Mouse (Mus musculus) brain, embryonic 14.5 days (tissue): Measurements from ENCODE around the gene Cacna2d3.

Experiments used
- CTCF ChIP-seq: fragments of 200-500 bp; IDR thresholded peaks from 2 replicates; pipeline ENCODE4 v1.5.1; 2012; ENCODE audit warnings: inconsistent platforms, mild to moderate bottlenecking, moderate library complexity, borderline replicate concordance; ENCODE audit not compliant: insufficient read depth, insufficient read length; ENCODE audit errors: extremely low read depth
- POLR2A ChIP-seq: fragments of 200-500 bp; IDR thresholded peaks from 2 replicates; pipeline ENCODE4 v1.6.1; 2012; ENCODE audit warnings: mild to moderate bottlenecking, inconsistent platforms, borderline replicate concordance; ENCODE audit not compliant: poor library complexity, insufficient read depth, insufficient read length, severe bottlenecking; ENCODE audit errors: extremely low read depth

DNA sequence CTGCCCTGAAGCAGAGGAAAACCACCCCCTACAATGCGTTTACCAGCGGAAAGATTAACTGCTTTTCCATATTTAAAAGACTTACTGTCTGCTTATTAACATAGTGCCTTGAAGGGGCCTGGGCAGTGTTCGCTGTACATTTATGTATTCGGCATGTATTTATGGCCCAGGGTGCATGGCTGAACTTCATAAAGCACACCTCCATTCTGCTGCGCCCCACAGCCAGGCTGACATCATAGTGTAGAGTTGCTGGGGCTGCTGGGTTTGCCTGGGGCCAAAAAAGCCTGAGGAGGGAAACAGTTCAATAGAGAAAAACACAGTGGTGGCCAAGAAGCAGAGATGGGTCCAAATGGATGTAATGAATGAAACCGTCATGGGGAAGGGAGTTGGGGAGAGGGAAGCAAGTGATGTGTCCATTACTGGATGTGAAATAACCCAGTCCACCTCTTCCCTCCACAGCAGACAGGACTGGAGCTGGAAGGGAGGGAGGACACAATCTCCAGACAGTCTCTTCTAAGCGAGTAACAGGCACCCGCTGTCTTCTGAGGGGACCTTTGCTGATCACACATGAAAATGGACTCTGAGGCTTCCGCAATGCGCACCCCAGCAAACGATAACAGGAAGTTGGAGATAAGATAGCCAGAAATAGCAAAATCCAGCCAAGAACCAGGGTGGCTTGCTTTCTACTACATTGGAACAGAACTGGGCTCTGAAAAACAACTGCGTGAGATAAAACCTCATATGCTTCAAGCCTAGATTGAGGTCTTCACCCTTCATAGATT is 798.3 kb downstream of the Cacna2d3 start:
- TF ChIP-seq CTCF (no peak), POLR2A (no peak)
